22 mouse cellular contexts compared by ENCODE assay signal in the genomic region with DNA sequence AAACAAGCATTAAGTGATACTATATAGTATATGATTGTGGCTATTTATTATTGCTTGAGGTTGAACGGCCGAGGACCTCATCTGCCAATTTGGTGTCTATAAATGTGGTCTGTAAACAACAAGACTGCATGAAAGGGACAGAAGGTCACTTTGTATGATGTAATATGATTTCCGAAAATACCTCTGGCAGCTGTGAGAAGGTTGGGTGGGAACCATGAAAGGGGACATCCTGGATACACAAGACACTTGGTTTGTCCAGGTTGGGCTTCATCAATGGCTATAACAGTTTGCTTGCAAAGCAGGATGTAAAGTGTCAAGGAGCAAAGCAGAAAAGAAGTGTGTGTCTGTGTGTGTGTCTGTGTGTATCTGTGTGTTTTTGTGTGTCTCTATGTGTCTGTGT.
DNase-seq lines count a peak whose midpoint lies in the region; ATAC-seq and TF ChIP-seq lines count a peak whose summit lies in the region.
"Had no signal": no experiment of that assay in that cellular context is flagged by ENCODE, and none has a peak within 500 bp of the region (broad histone marks: within the 10 kb centered on the region; RNA-seq: fewer than 3 reads in every experiment).

No protein-coding gene starts in this region.

- H3K27me3 ChIP-seq in heart, embryonic 12.5 days (replicated peaks): no peaks in the 10 kb centered on the region
- H3K27me3 ChIP-seq: forebrain, embryonic 13.5 days; heart, embryonic 15.5 days; hindbrain, embryonic 12.5 days; hindbrain, embryonic 15.5 days had no signal

- TF ChIP-seq POLR2A in cortical plate, adult 2 months (IDR thresholded peaks at IDR 0.05; ENCODE audit: extremely low read depth, insufficient read depth, low read length): no peak

- TF ChIP-seq CTCF in left cerebral cortex, adult 2 months (IDR thresholded peaks at IDR 0.05): no peak
- no peak for TF ChIP-seq CTCF in cortical plate, adult 2 months (IDR thresholded peaks at IDR 0.05; ENCODE audit: extremely low read depth, insufficient read depth, low read length)

- no peaks in the 10 kb centered on the region for H3K36me3 ChIP-seq in heart, embryonic 12.5 days
- H3K36me3 ChIP-seq: forebrain, embryonic 10.5 days; heart, embryonic 15.5 days; hindbrain, embryonic 12.5 days; hindbrain, embryonic 15.5 days had no signal

- H3K9ac ChIP-seq in heart, embryonic 12.5 days: no peak overlapping the region
- H3K9ac ChIP-seq: forebrain, embryonic 13.5 days; heart, embryonic 15.5 days; hindbrain, embryonic 12.5 days; hindbrain, embryonic 15.5 days had no signal

- WGBS in heart, embryonic 12.5 days: 73% methylated on average over 3 of the region's 3 CpGs

- H3K4me1 ChIP-seq in heart, embryonic 12.5 days (replicated peaks): peaks cover 7% of the 10 kb centered on the region; the same call in 1 of the 2 replicates
- H3K4me1 ChIP-seq in cortical plate, adult 2 months (ENCODE audit: control insufficient read depth, insufficient read depth, low read length): peaks cover 10% of the 10 kb centered on the region

- no peak overlapping the region for H3K4me3 ChIP-seq in heart, embryonic 12.5 days
- H3K4me3 ChIP-seq in left cerebral cortex, adult 2 months: no peak overlapping the region
- no peak overlapping the region for H3K4me3 ChIP-seq in cortical plate, adult 2 months (ENCODE audit: insufficient read depth, low read length)
- H3K4me3 ChIP-seq: forebrain, embryonic 10.5 days; forebrain, embryonic 13.5 days; heart, embryonic 15.5 days; hindbrain, embryonic 12.5 days; hindbrain, embryonic 15.5 days had no signal

- DNase-seq in heart, adult 11 months: peak; percentile 89
- peak; percentile 15 for DNase-seq in heart, adult 8-10 months (ENCODE audit: low spot score)
- no peak for DNase-seq in heart, postnatal 14 days
- no peak for DNase-seq in left cerebral cortex, adult 2 months (ENCODE audit: extremely low spot score in 1 of 2, low spot score in 2 of 2)
- DNase-seq in left cerebral cortex, adult 8-10 months (ENCODE audit: low spot score in 2 of 2): no peak
- DNase-seq: adrenal gland, adult 8-10 months; adrenal gland, postnatal 25 days; cerebellum, adult 11-12 months; cerebellum, adult 8-10 months; cerebellum, postnatal 10 days; cerebellum, postnatal 36 days; gastrocnemius, postnatal 10 days; gastrocnemius, postnatal 36 days had no signal

- no peak overlapping the region for H3K27ac ChIP-seq in heart, embryonic 12.5 days (ENCODE audit: poor library complexity, severe bottlenecking)
- H3K27ac ChIP-seq in left cerebral cortex, adult 2 months: peak overlapping the region; percentile 29; the same call in 1 of the 2 replicates
- 0 out of 2 replicates have a peak overlapping the region, but pooled peaks have one; percentile 59 for H3K27ac ChIP-seq in cortical plate, adult 2 months (ENCODE audit: insufficient read depth, low read length)
- H3K27ac ChIP-seq: forebrain, embryonic 10.5 days; forebrain, embryonic 13.5 days; heart, embryonic 15.5 days; hindbrain, embryonic 12.5 days; hindbrain, embryonic 15.5 days had no signal

- no peak for ATAC-seq in heart, embryonic 12.5 days (ENCODE audit: insufficient number of reproducible peaks, low FRiP score)
- ATAC-seq: activated CD4-positive, CD25-positive, alpha-beta regulatory T cell, adult 4 months; forebrain, embryonic 13.5 days; forebrain, embryonic 16.5 days had no signal

- H3K9me3 ChIP-seq in heart, embryonic 12.5 days (replicated peaks): no peaks in the 10 kb centered on the region
- H3K9me3 ChIP-seq: forebrain, embryonic 10.5 days; heart, embryonic 15.5 days; hindbrain, embryonic 12.5 days; hindbrain, embryonic 15.5 days had no signal

- H3K4me2 ChIP-seq in heart, embryonic 12.5 days: no peak overlapping the region
- H3K4me2 ChIP-seq: forebrain, embryonic 13.5 days; heart, embryonic 15.5 days; hindbrain, embryonic 12.5 days; hindbrain, embryonic 15.5 days had no signal

- intact Hi-C loops in heart, postnatal 14 days (cut with DNase I): no loop called here
- intact Hi-C loops in left cerebral cortex, adult 2 months (cut with DNase I): no loop called here

Comparison
In these comparisons a context has a peak if more than half of its experiments do, and no peak if none do; other contexts are left out.
1. DNase-seq: peak in heart, adult 11 months (single experiment) and heart, adult 8-10 months (single experiment); none in heart, postnatal 14 days (0 of 2), left cerebral cortex, adult 2 months (0 of 2) and left cerebral cortex, adult 8-10 months (0 of 2).